Mouse (Mus musculus) forebrain, postnatal 0 days (tissue): ENCODE results near the gene Styxl1. TPM values are rescaled to one million over a fixed set of nuclear protein-coding genes. Genes with fewer than 3 reads are reported as not detected.

Experiments used
- ATAC-seq: fragments of 200-750 bp; cut with Nextera tagmentation; 2 replicates; pipeline ENCODE4 v1.8.0; 2017; ENCODE audit warnings: mild to moderate bottlenecking, moderate library complexity
- DNase-seq: peaks from one replicate; pipeline ENCODE4 v3.0.0-alpha.2; 2015
- H3K27ac ChIP-seq: fragments of 300-500 bp; sonication (generic); 2 replicates; pipeline ENCODE4 v1.5.1; 2014; ENCODE audit warnings: low read depth, mild to moderate bottlenecking, antibody characterized with exemption, low read length, moderate library complexity, mixed read lengths
- H3K27me3 ChIP-seq: fragments of 300-500 bp; sonication (generic); 2 replicates; pipeline ENCODE4 v1.6.1; 2014; ENCODE audit warnings: mild to moderate bottlenecking, low read length, mixed read lengths; ENCODE audit not compliant: insufficient read depth
- H3K36me3 ChIP-seq: fragments of 300-500 bp; sonication (generic); 2 replicates; pipeline ENCODE4 v1.6.1; 2014; ENCODE audit warnings: mild to moderate bottlenecking, moderate library complexity; ENCODE audit not compliant: insufficient read depth
- H3K4me1 ChIP-seq: fragments of 300-500 bp; sonication (generic); 2 replicates; pipeline ENCODE4 v1.6.1; 2014; ENCODE audit warnings: antibody characterized with exemption; ENCODE audit not compliant: insufficient read depth
- H3K4me2 ChIP-seq: fragments of 300-500 bp; sonication (generic); 2 replicates; pipeline ENCODE4 v1.6.1; 2014; ENCODE audit warnings: low read depth, mild to moderate bottlenecking, moderate library complexity
- H3K4me3 ChIP-seq: fragments of 300-500 bp; sonication (generic); 2 replicates; pipeline ENCODE4 v1.5.1; 2014; ENCODE audit warnings: low read depth, low read length, mixed read lengths
- H3K9ac ChIP-seq: fragments of 300-500 bp; sonication (generic); 2 replicates; pipeline ENCODE4 v1.6.1; 2014; ENCODE audit warnings: mild to moderate bottlenecking
- H3K9me3 ChIP-seq: fragments of 300-500 bp; sonication (generic); 2 replicates; pipeline ENCODE4 v1.6.1; 2016; ENCODE audit warnings: low read length
- CTCF ChIP-seq: sonication (generic); IDR thresholded peaks from 2 replicates; pipeline ENCODE4 v1.5.1; 2016; ENCODE audit warnings: antibody characterized with exemption, control low read depth, low read depth
- WGBS: fragments of 180-500 bp; shearing (Covaris S2); extraction: QIAGEN DNeasy Blood & Tissue Kit; methylation state at CpG from one replicate; pipeline ENCODE4 v1.1.7; 2014; 5-methylcytosine and 5-hydroxymethylcytosine counted together
- polyA plus RNA-seq: library from polyadenylated mRNA; unstranded; fragments of >200 nt; fragmentation: Nextera tagmentation; extraction: Ambion mirVana; gene quantifications from 2 replicates; pipeline ENCODE4 v1.2.1, GENCODE M21; 2015
- total RNA-seq: library from RNA; depleted of rRNA; stranded (reverse); fragments of >200 nt; gene quantifications from 2 replicates; pipeline ENCODE4 v1.2.3, GENCODE M21; 2014

The Styxl1 gene
- total and polyA plus RNA-seq, 2 experiments from 2014 or later, result 0.29 to 1.0 TPM

- no peak for TF ChIP-seq CTCF
- WGBS, result 76% methylated on average over 3 of the region's 3 CpGs
- DNase-seq, result no peak
- no peaks in the 10 kb centered on the region for H3K9me3 ChIP-seq
- no peak overlapping the region for H3K9ac ChIP-seq
- H3K4me3 ChIP-seq, result no peak overlapping the region
- peaks cover 25% of the 10 kb centered on the region for H3K4me1 ChIP-seq
- H3K27ac ChIP-seq, result no peak overlapping the region
- no peak for ATAC-seq
- H3K4me2 ChIP-seq, result no peak overlapping the region
- peaks cover 8% of the 10 kb centered on the region for H3K36me3 ChIP-seq
- no peaks in the 10 kb centered on the region for H3K27me3 ChIP-seq
These were observed 54.9 kb downstream of the Styxl1 start for GRCm38 (mm10) chr5:135723165-135723751.

- TF ChIP-seq CTCF, result no peak
- H3K27ac ChIP-seq, result no peak overlapping the region
- no peaks in the 10 kb centered on the region for H3K9me3 ChIP-seq
- H3K4me2 ChIP-seq, result no peak overlapping the region
- H3K27me3 ChIP-seq, result no peaks in the 10 kb centered on the region
- H3K9ac ChIP-seq, result no peak overlapping the region
- peak; percentile 66 for DNase-seq
- peaks cover 16% of the 10 kb centered on the region for H3K36me3 ChIP-seq
- WGBS, result 36% methylated on average over 11 of the region's 11 CpGs
- ATAC-seq, result no peak
- no peak overlapping the region for H3K4me3 ChIP-seq
- peaks cover 25% of the 10 kb centered on the region for H3K4me1 ChIP-seq
These were observed 56.1 kb downstream of the Styxl1 start for GRCm38 (mm10) chr5:135722121-135722520.

GRCm38 (mm10) chr5:135721076-135721475 lies 57.1 kb downstream of the Styxl1 start:
- no peak for TF ChIP-seq CTCF
- no peak overlapping the region for H3K4me2 ChIP-seq
- no peaks in the 10 kb centered on the region for H3K9me3 ChIP-seq
- no peaks in the 10 kb centered on the region for H3K27me3 ChIP-seq
- H3K36me3 ChIP-seq, result peaks cover 24% of the 10 kb centered on the region
- no peak for ATAC-seq
- H3K4me1 ChIP-seq, result peaks cover 23% of the 10 kb centered on the region
- H3K4me3 ChIP-seq, result no peak overlapping the region
- no peak for DNase-seq
- no peak overlapping the region for H3K9ac ChIP-seq
- no peak overlapping the region for H3K27ac ChIP-seq
- WGBS, result 96% methylated on average over 8 of the region's 8 CpGs

GRCm38 (mm10) chr5:135720121-135720520 lies 58.1 kb downstream of the Styxl1 start:
- H3K9ac ChIP-seq, result no peak overlapping the region
- no peak for TF ChIP-seq CTCF
- H3K4me1 ChIP-seq, result peaks cover 14% of the 10 kb centered on the region
- H3K36me3 ChIP-seq, result peaks cover 26% of the 10 kb centered on the region
- no peak overlapping the region for H3K4me2 ChIP-seq
- no peaks in the 10 kb centered on the region for H3K9me3 ChIP-seq
- no peak overlapping the region for H3K27ac ChIP-seq
- DNase-seq (no peak), ATAC-seq (no peak)
- 55% methylated on average over 3 of the region's 3 CpGs for WGBS
- no peak overlapping the region for H3K4me3 ChIP-seq
- H3K27me3 ChIP-seq, result no peaks in the 10 kb centered on the region

GRCm38 (mm10) chr5:135719586-135720120 lies 58.5 kb downstream of the Styxl1 start:
- Histone ChIP-seq H3K36me3 (peaks cover 26% of the 10 kb centered on the region), H3K4me1 (peaks cover 9% of the 10 kb centered on the region), H3K4me2 (no peak overlapping the region), H3K9ac (no peak overlapping the region), H3K4me3 (no peak overlapping the region), H3K9me3 (no peaks in the 10 kb centered on the region), H3K27ac (no peak overlapping the region), H3K27me3 (no peaks in the 10 kb centered on the region)
- 90% methylated on average over 10 of the region's 10 CpGs for WGBS
- ATAC-seq, result no peak
- no peak for TF ChIP-seq CTCF
- DNase-seq, result no peak

GRCm38 (mm10) chr5:135715624-135716023 lies 62.6 kb downstream of the Styxl1 start:
- WGBS, result 64% methylated on average over 10 of the region's 10 CpGs
- ATAC-seq, result no peak
- Histone ChIP-seq H3K4me2 (no peak overlapping the region), H3K27ac (no peak overlapping the region), H3K4me3 (no peak overlapping the region), H3K4me1 (no peaks in the 10 kb centered on the region), H3K27me3 (no peaks in the 10 kb centered on the region), H3K9me3 (no peaks in the 10 kb centered on the region), H3K36me3 (peaks cover 26% of the 10 kb centered on the region), H3K9ac (no peak overlapping the region)
- no peak for DNase-seq
- TF ChIP-seq CTCF, result peak; percentile 35; the same call in 1 of the 2 replicates

GRCm38 (mm10) chr5:135713441-135714218 lies 64.6 kb downstream of the Styxl1 start:
- no peaks in the 10 kb centered on the region for H3K9me3 ChIP-seq
- no peak overlapping the region for H3K4me3 ChIP-seq
- H3K36me3 ChIP-seq, result peaks cover 19% of the 10 kb centered on the region
- no peak for TF ChIP-seq CTCF
- WGBS, result 79% methylated on average over 16 of the region's 16 CpGs
- no peak overlapping the region for H3K9ac ChIP-seq
- H3K27ac ChIP-seq, result no peak overlapping the region
- no peaks in the 10 kb centered on the region for H3K27me3 ChIP-seq
- H3K4me1 ChIP-seq, result no peaks in the 10 kb centered on the region
- DNase-seq (no peak), ATAC-seq (no peak)
- no peak overlapping the region for H3K4me2 ChIP-seq
